Mouse (Mus musculus) heart, embryonic 14.5 days (tissue): Measurements from ENCODE around the gene Pold1. TPM values are rescaled to one million over a fixed set of nuclear protein-coding genes. Genes with fewer than 3 reads are reported as not detected.

Experiments
- ATAC-seq: fragments of 200-750 bp; cut with Nextera tagmentation; 2 replicates; pipeline ENCODE4 v1.8.0; 2017; ENCODE audit warnings: low read depth, moderate TSS enrichment; ENCODE audit not compliant: insufficient number of reproducible peaks, insufficient read depth, low FRiP score
- H3K27ac ChIP-seq, 2 experiments: fragments of 200-500 bp in 1 of 2; fragments of 300-500 bp in 1 of 2; sonication (generic) in 1 of 2; replicated peaks in 1 of 2; 2 replicates each; pipeline ENCODE4 v1.5.1; 2012 to 2014; ENCODE audit warnings: low read depth in 2 of 2, low read length in 2 of 2, control low read depth in 1 of 2, mild to moderate bottlenecking in 1 of 2, mixed read lengths in 1 of 2; ENCODE audit not compliant: control insufficient read depth in 1 of 2, insufficient read depth in 1 of 2
- H3K27me3 ChIP-seq: fragments of 300-500 bp; sonication (generic); 2 replicates; pipeline ENCODE4 v1.6.1; 2014; ENCODE audit warnings: mild to moderate bottlenecking, low read length, control low read depth; ENCODE audit not compliant: control insufficient read depth, insufficient read depth
- H3K36me3 ChIP-seq: fragments of 300-500 bp; sonication (generic); 2 replicates; pipeline ENCODE4 v1.6.1; 2014; ENCODE audit warnings: mild to moderate bottlenecking, control low read depth, low read length, mixed read lengths; ENCODE audit not compliant: control insufficient read depth, insufficient read depth
- H3K4me1 ChIP-seq, 2 experiments: fragments of 200-500 bp in 1 of 2; fragments of 300-500 bp in 1 of 2; sonication (generic) in 1 of 2; 2 replicates each; pipeline ENCODE4 v1.6.1; 2012 to 2014; ENCODE audit warnings: low read length in 2 of 2, control low read depth in 1 of 2, mixed read lengths in 1 of 2; ENCODE audit not compliant: control insufficient read depth in 2 of 2, insufficient read depth in 2 of 2
- H3K4me2 ChIP-seq: fragments of 300-500 bp; sonication (generic); 2 replicates; pipeline ENCODE4 v1.6.1; 2014; ENCODE audit warnings: mild to moderate bottlenecking, low read length
- H3K4me3 ChIP-seq, 2 experiments: fragments of 200-500 bp in 1 of 2; fragments of 300-500 bp in 1 of 2; sonication (generic) in 1 of 2; 2 replicates each; pipeline ENCODE4 v1.5.1; 2012 to 2014; ENCODE audit warnings: low read length in 2 of 2, mild to moderate bottlenecking in 2 of 2, control low read depth in 1 of 2, low read depth in 1 of 2, moderate library complexity in 1 of 2; ENCODE audit not compliant: control insufficient read depth in 1 of 2, insufficient read depth in 1 of 2
- H3K9ac ChIP-seq: fragments of 300-500 bp; sonication (generic); 2 replicates; pipeline ENCODE4 v1.6.1; 2014; ENCODE audit warnings: mild to moderate bottlenecking, low read length
- H3K9me3 ChIP-seq: fragments of 300-500 bp; sonication (generic); 2 replicates; pipeline ENCODE4 v1.6.1; 2016; ENCODE audit warnings: low read length, control low read depth; ENCODE audit not compliant: control insufficient read depth
- WGBS: fragments of 180-500 bp; shearing (Covaris S2); extraction: QIAGEN DNeasy Blood & Tissue Kit; methylation state at CpG from one replicate; pipeline ENCODE4 v1.1.7; 2014; 5-methylcytosine and 5-hydroxymethylcytosine counted together
- polyA plus RNA-seq: library from polyadenylated mRNA; unstranded; fragments of >200 nt; fragmentation: Nextera tagmentation; extraction: Ambion mirVana; gene quantifications from 2 replicates; pipeline ENCODE4 v1.2.1, GENCODE M21; 2014

Pold1 gene
- polyA plus RNA-seq, 1 experiment from 2014 or later, result 29.2 TPM

- 69% methylated on average over 2 of the region's 2 CpGs for WGBS
- Histone ChIP-seq H3K9me3 (no peaks in the 10 kb centered on the region), H3K9ac (no peak overlapping the region), H3K4me1 (peaks cover 15 to 17% of the 10 kb centered on the region in 2 experiments), H3K27me3 (peaks cover 50% of the 10 kb centered on the region), H3K4me3 (no peak overlapping the region), H3K27ac (no peak overlapping the region), H3K4me2 (no peak overlapping the region), H3K36me3 (no peaks in the 10 kb centered on the region)
- no peak for ATAC-seq
Observed at GRCm38 (mm10) chr7:44523056-44523455, 25.6 kb downstream of the Pold1 start.

- Histone ChIP-seq H3K4me2 (peak overlapping the region; percentile 34; the same call in 1 of the 2 replicates), H3K9ac (peak overlapping the region; percentile 27; the same call in 1 of the 2 replicates), H3K27ac (no peak overlapping the region), H3K36me3 (no peaks in the 10 kb centered on the region), H3K27me3 (peaks cover 56% of the 10 kb centered on the region), H3K9me3 (no peaks in the 10 kb centered on the region), H3K4me1 (peaks cover 13 to 14% of the 10 kb centered on the region in 2 experiments), H3K4me3 (no peak overlapping the region)
- WGBS, result 2% methylated on average over 20 of the region's 20 CpGs
- no peak; the same call in 1 of the 2 replicates for ATAC-seq
Observed at GRCm38 (mm10) chr7:44521710-44522109, 26.9 kb downstream of the Pold1 start.

- Histone ChIP-seq H3K4me1 (peaks cover 13 to 14% of the 10 kb centered on the region in 2 experiments), H3K27me3 (peaks cover 51% of the 10 kb centered on the region)
- 72% methylated on average over 3 of the region's 3 CpGs for WGBS
Observed at GRCm38 (mm10) chr7:44520990-44521389, 27.7 kb downstream of the Pold1 start.

GRCm38 (mm10) chr7:44519240-44519913 lies 29.3 kb downstream of the Pold1 start:
- H3K27ac ChIP-seq, result no peak overlapping the region
- WGBS, result 66% methylated on average over 9 of the region's 9 CpGs
- H3K27me3 ChIP-seq, result peaks cover 56% of the 10 kb centered on the region
- no peaks in the 10 kb centered on the region for H3K36me3 ChIP-seq
- no peak overlapping the region for H3K4me3 ChIP-seq
- no peak overlapping the region for H3K9ac ChIP-seq
- ATAC-seq, result no peak
- peaks cover 2 to 3% of the 10 kb centered on the region in 2 experiments; a peak in 2 of 4 replicates for H3K4me1 ChIP-seq
- H3K4me2 ChIP-seq, result no peak overlapping the region
- no peaks in the 10 kb centered on the region for H3K9me3 ChIP-seq

More at GRCm38 (mm10) chr7:44520990-44521389, 27.7 kb downstream of the Pold1 start:
- no peaks in the 10 kb centered on the region for H3K36me3 ChIP-seq
- no peak for ATAC-seq
- H3K27ac ChIP-seq, result no peak overlapping the region
- no peak overlapping the region for H3K4me2 ChIP-seq
- H3K4me3 ChIP-seq, result no peak overlapping the region
- no peak overlapping the region for H3K9ac ChIP-seq
- H3K9me3 ChIP-seq, result no peaks in the 10 kb centered on the region

GRCm38 (mm10) chr7:44507491-44507890 lies 41.2 kb downstream of the Pold1 start:
- ATAC-seq, result no peak; the same call in 1 of the 2 replicates
- Histone ChIP-seq H3K4me3 (no peak overlapping the region), H3K36me3 (no peaks in the 10 kb centered on the region), H3K27ac (no peak overlapping the region), H3K4me2 (no peak overlapping the region), H3K4me1 (no peaks in the 10 kb centered on the region), H3K9ac (no peak overlapping the region), H3K9me3 (no peaks in the 10 kb centered on the region), H3K27me3 (peaks cover 13% of the 10 kb centered on the region)

- Histone ChIP-seq H3K4me2 (no peak overlapping the region), H3K4me3 (no peak overlapping the region), H3K9me3 (no peaks in the 10 kb centered on the region), H3K36me3 (no peaks in the 10 kb centered on the region), H3K4me1 (no peaks in the 10 kb centered on the region), H3K27ac (no peak overlapping the region), H3K27me3 (peaks cover 9% of the 10 kb centered on the region; the same call in 1 of the 2 replicates), H3K9ac (no peak overlapping the region)
- 32% methylated on average over 5 of the region's 5 CpGs for WGBS
- ATAC-seq, result no peak
Observed at GRCm38 (mm10) chr7:44501563-44502115, 47.0 kb downstream of the Pold1 start.

GRCm38 (mm10) chr7:44500046-44500445 lies 48.6 kb downstream of the Pold1 start:
- no peak overlapping the region for H3K27ac ChIP-seq
- 38% methylated on average over 20 of the region's 20 CpGs for WGBS
- H3K27me3 ChIP-seq, result peaks cover 9% of the 10 kb centered on the region; the same call in 1 of the 2 replicates
- no peaks in the 10 kb centered on the region for H3K9me3 ChIP-seq
- H3K4me1 ChIP-seq, result peaks cover 6 to 8% of the 10 kb centered on the region in 2 experiments
- no peaks in the 10 kb centered on the region for H3K36me3 ChIP-seq
- ATAC-seq, result no peak
- H3K4me3 ChIP-seq, result no peak overlapping the region
- no peak overlapping the region for H3K9ac ChIP-seq
- no peak overlapping the region for H3K4me2 ChIP-seq
